In the genomic region with DNA sequence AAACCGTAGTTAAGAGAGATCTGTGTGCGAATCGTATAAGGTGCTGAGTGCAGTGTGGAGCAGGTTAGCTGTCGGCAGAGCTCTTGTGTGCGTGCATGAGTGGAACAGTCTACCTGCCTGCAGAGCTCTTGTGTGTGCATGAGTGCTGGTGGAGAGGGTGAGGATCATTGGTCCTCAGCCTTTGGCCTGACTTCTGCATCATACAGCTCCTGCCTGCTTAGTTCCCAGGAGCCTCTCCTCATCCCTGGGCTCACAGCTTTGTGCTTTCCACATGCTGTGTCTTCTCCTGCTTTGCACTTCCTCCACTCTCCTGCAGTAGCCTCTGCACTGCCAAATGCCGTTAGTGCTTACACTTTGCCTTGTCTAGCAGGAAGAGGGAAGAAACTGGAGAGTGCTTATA, we compare ENCODE assay signal across 13 mouse cellular contexts.
"Had no signal": no experiment of that assay in that cellular context is flagged by ENCODE, and none has a peak within 500 bp of the region (broad histone marks: within the 10 kb centered on the region; RNA-seq: fewer than 3 reads in every experiment).

No protein-coding gene starts in this region.

- H3K36me3 ChIP-seq: limb, embryonic 15.5 days; liver, embryonic 12.5 days; midbrain, embryonic 10.5 days; midbrain, embryonic 15.5 days had no signal

- H3K4me2 ChIP-seq: limb, embryonic 15.5 days; liver, embryonic 12.5 days; lung, embryonic 14.5 days; midbrain, embryonic 15.5 days had no signal

- H3K9me3 ChIP-seq: limb, embryonic 15.5 days; liver, embryonic 12.5 days; midbrain, embryonic 10.5 days; midbrain, embryonic 15.5 days had no signal

- H3K4me1 ChIP-seq: limb, embryonic 15.5 days; midbrain, embryonic 15.5 days had no signal

- DNase-seq: kidney, adult 18-20 months; kidney, postnatal 10 days; kidney, postnatal 4 days; lung, embryonic 14.5 days; lung, postnatal 10 days; right cerebral cortex, adult 18-20 months; thymus, adult 18-20 months had no signal

- ATAC-seq: liver, embryonic 12.5 days; midbrain, embryonic 15.5 days had no signal

- H3K9ac ChIP-seq: limb, embryonic 15.5 days; liver, embryonic 12.5 days; lung, embryonic 14.5 days; midbrain, embryonic 15.5 days had no signal

- H3K27ac ChIP-seq: layer of hippocampus, adult 2 months; limb, embryonic 15.5 days; liver, embryonic 12.5 days; macrophage; midbrain, embryonic 10.5 days; midbrain, embryonic 15.5 days had no signal

- H3K4me3 ChIP-seq: layer of hippocampus, adult 2 months; limb, embryonic 15.5 days; liver, embryonic 12.5 days; midbrain, embryonic 10.5 days; midbrain, embryonic 15.5 days had no signal

- H3K27me3 ChIP-seq: limb, embryonic 15.5 days; liver, embryonic 12.5 days; midbrain, embryonic 15.5 days had no signal
